In the genomic region with DNA sequence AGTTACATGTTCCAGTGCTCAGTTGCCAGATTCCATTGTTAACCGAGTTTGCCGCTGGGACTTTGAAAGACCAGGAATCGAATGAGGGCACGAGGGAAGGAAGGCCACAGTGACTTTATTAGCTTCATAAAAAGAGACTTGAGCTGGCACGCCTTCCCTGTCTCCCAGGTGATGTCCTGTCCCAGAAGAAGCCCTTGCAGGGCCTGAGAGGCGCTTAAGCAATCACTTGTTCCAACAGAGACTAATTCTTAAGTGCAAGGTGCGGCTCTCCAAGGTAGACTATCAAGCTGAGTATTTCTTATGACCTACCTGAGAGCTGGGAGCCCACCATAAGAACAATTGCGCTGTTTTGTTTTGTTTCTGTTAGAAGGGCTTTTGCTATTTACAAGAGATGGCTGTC, we compare ENCODE assay signal across 24 mouse cellular contexts. TPM values are rescaled to one million over a fixed set of nuclear protein-coding genes. Genes with fewer than 3 reads are reported as not detected.
DNase-seq lines count a peak whose midpoint lies in the region; ATAC-seq and TF ChIP-seq lines count a peak whose summit lies in the region.
"Had no signal": no experiment of that assay in that cellular context is flagged by ENCODE, and none has a peak within 500 bp of the region (broad histone marks: within the 10 kb centered on the region; RNA-seq: fewer than 3 reads in every experiment).

No protein-coding gene starts in this region.

- H3K4me2 ChIP-seq in hindbrain, embryonic 12.5 days (replicated peaks): no peak overlapping the region
- H3K4me2 ChIP-seq: embryonic facial prominence, embryonic 12.5 days; heart, embryonic 13.5 days; limb, embryonic 13.5 days; liver, embryonic 11.5 days; midbrain, embryonic 15.5 days had no signal

- DNase-seq in hindbrain, embryonic 10.5 days (ENCODE audit: low spot score): no peak
- peak; percentile 47 for DNase-seq in lung, adult 2 months
- DNase-seq in lung, postnatal 25 days (ENCODE audit: low spot score): peak; percentile 77
- no peak for DNase-seq in T-cell, adult 2 months (ENCODE audit: low spot score)
- no peak for DNase-seq in layer of hippocampus, postnatal 10 days (ENCODE audit: low spot score in 2 of 2)
- DNase-seq in urinary bladder, adult 2 months (ENCODE audit: low spot score): no peak
- DNase-seq: adrenal gland, postnatal 25 days; cerebellum, adult 11-12 months; cerebellum, adult 9-11 months; embryo, embryonic 11 days; heart, postnatal 10 days; kidney, adult 9 months; kidney, postnatal 10 days; layer of hippocampus, adult 9-11 months had no signal

- no peak for TF ChIP-seq POLR2A in lung, adult 2 months (IDR thresholded peaks at IDR 0.05; ENCODE audit: borderline replicate concordance, extremely low read depth, low read depth, low read length)

- H3K9me3 ChIP-seq in hindbrain, embryonic 10.5 days: no peaks in the 10 kb centered on the region
- no peaks in the 10 kb centered on the region for H3K9me3 ChIP-seq in hindbrain, embryonic 12.5 days (replicated peaks)
- H3K9me3 ChIP-seq: embryonic facial prominence, embryonic 12.5 days; forebrain, embryonic 10.5 days; heart, embryonic 13.5 days; limb, embryonic 13.5 days; midbrain, embryonic 15.5 days had no signal

- peak overlapping the region; percentile 40; the same call in 1 of the 2 replicates for H3K27ac ChIP-seq in hindbrain, embryonic 10.5 days
- no peak overlapping the region for H3K27ac ChIP-seq in hindbrain, embryonic 12.5 days
- H3K27ac ChIP-seq: embryonic facial prominence, embryonic 12.5 days; forebrain, embryonic 10.5 days; heart, embryonic 13.5 days; limb, embryonic 13.5 days; midbrain, embryonic 15.5 days had no signal

- no peak for ATAC-seq in hindbrain, embryonic 12.5 days (ENCODE audit: low FRiP score)
- ATAC-seq: forebrain, embryonic 16.5 days; hindbrain, embryonic 16.5 days; midbrain, embryonic 15.5 days had no signal

- H3K27me3 ChIP-seq in hindbrain, embryonic 10.5 days (ENCODE audit: insufficient read depth, poor library complexity, severe bottlenecking): no peaks in the 10 kb centered on the region
- H3K27me3 ChIP-seq in hindbrain, embryonic 12.5 days: no peaks in the 10 kb centered on the region
- H3K27me3 ChIP-seq: CH12.LX; embryonic facial prominence, embryonic 12.5 days; heart, embryonic 13.5 days; limb, embryonic 13.5 days; midbrain, embryonic 15.5 days had no signal

- no peak overlapping the region for H3K9ac ChIP-seq in hindbrain, embryonic 12.5 days
- H3K9ac ChIP-seq: embryonic facial prominence, embryonic 12.5 days; heart, embryonic 13.5 days; limb, embryonic 13.5 days; midbrain, embryonic 15.5 days had no signal

- 63% methylated on average over 8 of the region's 8 CpGs for WGBS in hindbrain, embryonic 10.5 days
- 67% methylated on average over 8 of the region's 8 CpGs for WGBS in hindbrain, embryonic 12.5 days
- 63% methylated on average over 8 of the region's 8 CpGs for WGBS in lung, adult 2 months

- TF ChIP-seq CTCF in lung, adult 2 months (IDR thresholded peaks at IDR 0.05; ENCODE audit: insufficient read depth, low read length): no peak

- peaks cover 71% of the 10 kb centered on the region for H3K4me1 ChIP-seq in hindbrain, embryonic 10.5 days (replicated peaks)
- H3K4me1 ChIP-seq in hindbrain, embryonic 12.5 days: peaks cover 38% of the 10 kb centered on the region
- peaks cover 2% of the 10 kb centered on the region; the same call in 1 of the 2 replicates for H3K4me1 ChIP-seq in lung, adult 2 months (ENCODE audit: control insufficient read depth, insufficient read depth, low read length)

- H3K36me3 ChIP-seq in hindbrain, embryonic 10.5 days: no peaks in the 10 kb centered on the region
- H3K36me3 ChIP-seq in hindbrain, embryonic 12.5 days: no peaks in the 10 kb centered on the region; the same call in 1 of the 2 replicates
- H3K36me3 ChIP-seq: embryonic facial prominence, embryonic 12.5 days; forebrain, embryonic 10.5 days; heart, embryonic 13.5 days; limb, embryonic 13.5 days; midbrain, embryonic 15.5 days had no signal

- H3K4me3 ChIP-seq in hindbrain, embryonic 10.5 days: no peak overlapping the region
- no peak overlapping the region for H3K4me3 ChIP-seq in hindbrain, embryonic 12.5 days
- no peak overlapping the region for H3K4me3 ChIP-seq in lung, adult 2 months (replicated peaks; ENCODE audit: extremely low read depth, low read depth, low read length)
- H3K4me3 ChIP-seq: embryonic facial prominence, embryonic 12.5 days; forebrain, embryonic 10.5 days; heart, embryonic 13.5 days; limb, embryonic 13.5 days; midbrain, embryonic 15.5 days had no signal

RNA-seq across cellular contexts. Expression of a gene that starts 57.9 kb away (rescaled TPM):
- 13.6 and 16.9 TPM in 2 replicates for polyA plus RNA-seq in hindbrain, embryonic 10.5 days (2016; fragmentation: Nextera tagmentation; extraction: Ambion mirVana)
- polyA plus RNA-seq in hindbrain, embryonic 12.5 days (2016; fragmentation: Nextera tagmentation; extraction: Ambion mirVana): 23.0 and 23.6 TPM in 2 replicates
- polyA plus RNA-seq in lung, adult 2 months (2012; rRNA removed): 30.9 and 32.7 TPM in 2 replicates
- 10 to 100 TPM; 30.3 to 33.4 TPM for total RNA-seq in layer of hippocampus, postnatal 10 days (2021)
- 24.7 and 25.8 TPM in 2 replicates for polyA plus RNA-seq in urinary bladder, adult 2 months (2012; rRNA removed)

Comparison
In these comparisons a context has a peak if more than half of its experiments do, and no peak if none do; other contexts are left out.
1. DNase-seq: peak in lung, adult 2 months (single experiment) and lung, postnatal 25 days (single experiment); none in hindbrain, embryonic 10.5 days (single experiment), T-cell, adult 2 months (single experiment), layer of hippocampus, postnatal 10 days (0 of 2) and urinary bladder, adult 2 months (single experiment).